Mouse (Mus musculus): ENCODE measurements around the gene Nfia. TPM values are rescaled to one million over a fixed set of nuclear protein-coding genes. Genes with fewer than 3 reads are reported as not detected.

Nfia gene
- polyA plus RNA-seq, 1 experiment = 8.1 TPM

- Histone ChIP-seq H3K4me3 (ENCODE audit: insufficient read depth, low read length) (peak overlapping the region; percentile 67), H3K4me1 (ENCODE audit: control insufficient read depth, insufficient read depth, low read length) (peaks cover 6% of the 10 kb centered on the region), H3K27ac (ENCODE audit: insufficient read depth, low read depth, low read length) (peak overlapping the region; percentile 94)
- TF ChIP-seq CTCF (IDR thresholded peaks at IDR 0.05; ENCODE audit: low read depth, low read length) (no peak; the same call in none of the 2 replicates), POLR2A (IDR thresholded peaks at IDR 0.05; ENCODE audit: borderline replicate concordance, low read depth, low read length) (no peak)
Measured at GRCm38 (mm10) chr4:97751030-97751482, 21.5 kb upstream of the Nfia start.

DNA sequence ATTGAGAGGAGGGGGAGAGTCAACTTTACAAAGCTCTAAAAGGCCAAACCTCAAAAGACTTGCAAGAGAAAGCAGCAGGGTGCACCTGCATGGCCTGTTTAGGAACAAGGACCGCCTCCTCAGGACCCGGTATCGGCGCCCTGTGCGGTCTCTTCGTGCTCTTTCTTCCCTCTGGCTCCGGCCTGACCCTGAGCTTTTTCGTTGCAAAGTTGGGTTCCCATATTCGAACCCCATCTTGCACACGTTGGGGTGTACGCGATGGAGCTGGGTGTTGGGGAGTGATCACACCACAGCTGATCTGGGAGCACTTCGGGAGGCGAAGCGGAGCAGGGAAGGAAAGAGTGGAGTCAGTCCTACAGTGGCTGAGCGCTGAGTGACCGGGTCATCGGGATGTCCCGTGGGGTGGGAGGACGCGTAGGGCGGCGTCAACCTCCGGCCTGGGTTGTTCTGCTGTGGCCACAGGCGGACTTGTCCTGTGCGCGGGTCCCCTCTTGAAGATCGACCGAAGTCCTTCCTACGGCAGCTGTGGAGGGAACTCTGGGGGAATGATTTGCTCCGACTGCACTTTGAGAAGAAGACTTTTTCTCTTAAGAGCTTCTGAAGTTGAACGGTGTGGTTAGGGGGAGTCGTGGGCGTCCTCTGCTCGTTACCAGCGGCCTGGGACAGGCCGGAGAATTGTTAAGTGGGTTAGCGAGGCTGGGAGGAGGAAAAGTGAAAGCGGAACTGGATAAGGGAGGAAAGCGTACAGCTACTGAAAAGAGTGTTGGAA lies 20.9 kb upstream of the Nfia start:
- H3K27ac ChIP-seq (ENCODE audit: insufficient read depth, low read depth, low read length) = peak overlapping the region; percentile 94
- no peak for TF ChIP-seq CTCF (IDR thresholded peaks at IDR 0.05; ENCODE audit: low read depth, low read length)
- TF ChIP-seq POLR2A (IDR thresholded peaks at IDR 0.05; ENCODE audit: borderline replicate concordance, low read depth, low read length) = no peak

GRCm38 (mm10) chr4:97752276-97753010 lies 20.1 kb upstream of the Nfia start:
- TF ChIP-seq CTCF (IDR thresholded peaks at IDR 0.05; ENCODE audit: low read depth, low read length) (no peak), POLR2A (IDR thresholded peaks at IDR 0.05; ENCODE audit: borderline replicate concordance, low read depth, low read length) (no peak)
- no peak overlapping the region for H3K4me3 ChIP-seq (ENCODE audit: insufficient read depth, low read length)
- H3K27ac ChIP-seq (ENCODE audit: insufficient read depth, low read depth, low read length) = peak overlapping the region; percentile 94
- H3K4me1 ChIP-seq (ENCODE audit: control insufficient read depth, insufficient read depth, low read length) = peaks cover 6% of the 10 kb centered on the region

More for the DNA sequence above, 20.9 kb upstream of the Nfia start:
- H3K4me3 ChIP-seq (ENCODE audit: insufficient read depth, low read length) = peak overlapping the region; percentile 67
- H3K4me1 ChIP-seq (ENCODE audit: control insufficient read depth, insufficient read depth, low read length) = peaks cover 6% of the 10 kb centered on the region

GRCm38 (mm10) chr4:97753521-97753920 lies 19.0 kb upstream of the Nfia start:
- Histone ChIP-seq H3K4me3 (ENCODE audit: insufficient read depth, low read length) (no peak overlapping the region), H3K27ac (ENCODE audit: insufficient read depth, low read depth, low read length) (no peak overlapping the region), H3K4me1 (ENCODE audit: control insufficient read depth, insufficient read depth, low read length) (peaks cover 6% of the 10 kb centered on the region)
- TF ChIP-seq POLR2A (IDR thresholded peaks at IDR 0.05; ENCODE audit: borderline replicate concordance, low read depth, low read length) (no peak), CTCF (IDR thresholded peaks at IDR 0.05; ENCODE audit: low read depth, low read length) (no peak)

DNA sequence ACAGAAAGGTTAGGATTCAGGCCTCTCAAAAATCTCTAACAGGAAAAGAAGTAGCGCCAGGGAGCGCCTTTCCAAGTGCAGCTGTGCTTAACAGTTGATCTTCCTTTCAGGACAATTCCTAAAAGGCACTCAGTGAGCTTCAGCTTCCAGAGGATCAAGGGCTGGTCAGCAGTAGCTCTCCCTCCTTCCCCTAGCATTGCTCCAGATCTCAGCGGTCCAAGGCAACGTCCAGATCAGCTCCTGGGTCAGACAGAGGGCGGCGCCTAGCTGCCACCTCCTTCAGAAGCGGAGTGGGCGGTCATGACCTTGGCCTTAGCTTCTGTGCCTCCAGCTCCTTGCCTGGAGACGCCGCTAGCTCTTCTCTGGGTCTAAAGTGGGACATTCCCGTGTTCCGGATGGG lies 18.3 kb upstream of the Nfia start:
- Histone ChIP-seq H3K27ac (ENCODE audit: insufficient read depth, low read depth, low read length) (no peak overlapping the region), H3K4me1 (ENCODE audit: control insufficient read depth, insufficient read depth, low read length) (peaks cover 6% of the 10 kb centered on the region), H3K4me3 (ENCODE audit: insufficient read depth, low read length) (no peak overlapping the region)
- no peak for TF ChIP-seq CTCF (IDR thresholded peaks at IDR 0.05; ENCODE audit: low read depth, low read length)
- TF ChIP-seq POLR2A (IDR thresholded peaks at IDR 0.05; ENCODE audit: borderline replicate concordance, low read depth, low read length) = no peak

GRCm38 (mm10) chr4:97757207-97757977 lies 15.1 kb upstream of the Nfia start:
- peaks cover 6% of the 10 kb centered on the region for H3K4me1 ChIP-seq (ENCODE audit: control insufficient read depth, insufficient read depth, low read length)
- peak overlapping the region; percentile 72 for H3K4me3 ChIP-seq (ENCODE audit: insufficient read depth, low read length)
- peak overlapping the region; percentile 34; the same call in 1 of the 2 replicates for H3K27ac ChIP-seq (ENCODE audit: insufficient read depth, low read depth, low read length)
- TF ChIP-seq POLR2A (IDR thresholded peaks at IDR 0.05; ENCODE audit: borderline replicate concordance, low read depth, low read length) (no peak), CTCF (IDR thresholded peaks at IDR 0.05; ENCODE audit: low read depth, low read length) (no peak)

DNA sequence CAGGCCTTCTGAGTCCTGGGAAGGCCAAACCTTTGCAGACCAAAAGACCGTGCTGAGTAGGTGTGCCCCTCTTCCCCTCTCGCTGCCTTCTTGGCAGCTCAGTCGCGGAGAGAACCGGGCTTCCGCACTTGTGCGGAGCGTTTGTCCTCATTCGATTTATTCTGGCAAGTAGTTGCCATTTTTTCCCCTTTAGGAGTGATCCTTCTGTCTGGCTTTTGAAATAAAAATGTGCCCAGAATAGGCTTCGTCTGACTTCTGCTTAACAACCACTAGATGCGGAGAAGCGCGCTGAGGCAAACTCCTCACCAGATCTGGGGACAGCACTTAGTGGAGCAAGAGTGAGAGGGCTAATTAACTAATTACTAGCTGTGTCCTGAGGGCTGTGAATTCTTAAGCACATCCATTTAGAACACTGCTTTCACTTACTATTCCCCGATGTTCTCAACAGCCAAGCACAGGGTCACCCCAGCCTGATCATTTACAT lies 14.5 kb upstream of the Nfia start:
- Histone ChIP-seq H3K27ac (ENCODE audit: insufficient read depth, low read depth, low read length) (no peak overlapping the region), H3K4me1 (ENCODE audit: control insufficient read depth, insufficient read depth, low read length) (no peaks in the 10 kb centered on the region), H3K4me3 (ENCODE audit: insufficient read depth, low read length) (peak overlapping the region; percentile 72)
- TF ChIP-seq POLR2A (IDR thresholded peaks at IDR 0.05; ENCODE audit: borderline replicate concordance, low read depth, low read length) (no peak), CTCF (IDR thresholded peaks at IDR 0.05; ENCODE audit: low read depth, low read length) (no peak)

- TF ChIP-seq POLR2A (IDR thresholded peaks at IDR 0.05; ENCODE audit: borderline replicate concordance, low read depth, low read length) = no peak
- no peak for TF ChIP-seq CTCF (IDR thresholded peaks at IDR 0.05; ENCODE audit: low read depth, low read length)
- no peak overlapping the region for H3K27ac ChIP-seq (ENCODE audit: insufficient read depth, low read depth, low read length)
- no peaks in the 10 kb centered on the region for H3K4me1 ChIP-seq (ENCODE audit: control insufficient read depth, insufficient read depth, low read length)
- H3K4me3 ChIP-seq (ENCODE audit: insufficient read depth, low read length) = no peak overlapping the region
Measured at GRCm38 (mm10) chr4:97758661-97759060, 13.9 kb upstream of the Nfia start.

DNA sequence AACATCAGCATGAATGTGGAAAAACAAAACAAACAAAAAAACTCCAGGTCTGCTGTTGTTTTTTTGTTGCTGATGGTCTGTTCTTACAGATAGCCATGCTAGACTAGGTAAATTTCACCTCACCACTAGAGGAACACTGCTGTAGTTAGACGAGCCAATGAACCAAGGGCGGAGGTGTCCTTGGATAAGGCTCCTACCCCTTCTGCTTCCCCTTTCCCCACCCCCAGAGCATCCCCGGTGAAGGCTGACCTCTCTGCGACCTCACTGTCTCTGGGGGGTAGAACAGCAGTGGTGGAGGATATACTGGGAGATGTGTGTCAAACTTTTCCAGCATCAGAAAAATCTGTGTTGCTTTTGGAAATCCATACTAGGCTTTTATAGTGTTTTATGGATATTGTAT lies 7.9 kb upstream of the Nfia start:
- TF ChIP-seq CTCF (IDR thresholded peaks at IDR 0.05; ENCODE audit: low read depth, low read length) (no peak), POLR2A (IDR thresholded peaks at IDR 0.05; ENCODE audit: borderline replicate concordance, low read depth, low read length) (no peak)
- Histone ChIP-seq H3K4me1 (ENCODE audit: control insufficient read depth, insufficient read depth, low read length) (peaks cover 10% of the 10 kb centered on the region), H3K27ac (ENCODE audit: insufficient read depth, low read depth, low read length) (no peak overlapping the region), H3K4me3 (ENCODE audit: insufficient read depth, low read length) (no peak overlapping the region)

All from bone marrow macrophage, adult 2 months (primary cell).